Mouse (Mus musculus) ES-E14 (cell line): ENCODE results near the gene Hsdl2.
"Not testable (repeated sequence)": the region's sequence is repeated elsewhere in the genome, so short reads cannot be mapped to it uniquely, and the experiment has no call there.

Experiments
- CHD2 ChIP-seq: IDR thresholded peaks from 2 replicates; pipeline ENCODE4 v1.6.1; 2014; ENCODE audit warnings: mild to moderate bottlenecking, low read depth, low read length, inconsistent platforms
- HCFC1 ChIP-seq: IDR thresholded peaks from 2 replicates; pipeline ENCODE4 v1.6.1; 2012; ENCODE audit warnings: low read length, inconsistent platforms, borderline replicate concordance; ENCODE audit not compliant: insufficient read depth
- ZC3H11A ChIP-seq: IDR thresholded peaks from 2 replicates; pipeline ENCODE4 v1.6.1; 2012; ENCODE audit warnings: low read depth, mild to moderate bottlenecking, inconsistent platforms, low read length, borderline replicate concordance
- ZNF384 ChIP-seq: IDR thresholded peaks from 2 replicates; pipeline ENCODE4 v1.6.1; 2012; ENCODE audit warnings: low read depth, low read length, inconsistent platforms

GRCm38 (mm10) chr4:59557343-59557742 is 24.0 kb upstream of the Hsdl2 start:
- not testable (repeated sequence) for TF ChIP-seq ZNF384, ZC3H11A, CHD2, HCFC1
